Mouse (Mus musculus): ENCODE data around the gene Ddr1. TPM values are rescaled to one million over a fixed set of nuclear protein-coding genes. Genes with fewer than 3 reads are reported as not detected.

The Ddr1 gene
- total RNA-seq, 2 experiments from 2014 or later, result 49.0 to 51.5 TPM

- DNase-seq (ENCODE audit: low spot score in 2 of 2), result peak; percentile 88 to 90
These were observed 21.1 kb upstream of the Ddr1 start for GRCm38 (mm10) chr17:35725286-35726232.

GRCm38 (mm10) chr17:35721676-35722075 lies 17.3 kb upstream of the Ddr1 start:
- no peak for DNase-seq (ENCODE audit: low spot score in 2 of 2)

- DNase-seq (ENCODE audit: low spot score in 2 of 2), result peak; percentile 48 to 50
These were observed 15.9 kb upstream of the Ddr1 start for GRCm38 (mm10) chr17:35720340-35720727.

- no peak for DNase-seq (ENCODE audit: low spot score in 2 of 2)
These were observed 15.4 kb upstream of the Ddr1 start for GRCm38 (mm10) chr17:35719616-35720339.

- DNase-seq (ENCODE audit: low spot score in 2 of 2), result no peak
These were observed 12.7 kb upstream of the Ddr1 start for GRCm38 (mm10) chr17:35717080-35717479.

- DNase-seq (ENCODE audit: low spot score in 2 of 2), result no peak
These were observed 11.7 kb upstream of the Ddr1 start for GRCm38 (mm10) chr17:35716114-35716513.

GRCm38 (mm10) chr17:35710705-35711347 lies 6.4 kb upstream of the Ddr1 start:
- DNase-seq (ENCODE audit: low spot score in 2 of 2), result no peak

GRCm38 (mm10) chr17:35708611-35709010 lies 4.2 kb upstream of the Ddr1 start:
- no peak for DNase-seq (ENCODE audit: low spot score in 2 of 2)

- no peak for DNase-seq (ENCODE audit: low spot score in 2 of 2)
These were observed 3.5 kb upstream of the Ddr1 start for GRCm38 (mm10) chr17:35707929-35708328.

GRCm38 (mm10) chr17:35705836-35706235 lies 1.4 kb upstream of the Ddr1 start:
- DNase-seq (ENCODE audit: low spot score in 2 of 2), result peak; percentile 50 to 51

- DNase-seq (ENCODE audit: low spot score in 2 of 2), result no peak
These were observed 610 bp downstream of the Ddr1 start for GRCm38 (mm10) chr17:35703751-35704271.

- no peak for DNase-seq (ENCODE audit: low spot score in 2 of 2)
These were observed 1.4 kb downstream of the Ddr1 start for GRCm38 (mm10) chr17:35703065-35703464.

- no peak for DNase-seq (ENCODE audit: low spot score in 2 of 2)
These were observed 1.8 kb downstream of the Ddr1 start for GRCm38 (mm10) chr17:35702605-35703004.

- no peak for DNase-seq (ENCODE audit: low spot score in 2 of 2)
These were observed 2.4 kb downstream of the Ddr1 start for GRCm38 (mm10) chr17:35701978-35702461.

GRCm38 (mm10) chr17:35701203-35701977 lies 3.0 kb downstream of the Ddr1 start:
- no peak for DNase-seq (ENCODE audit: low spot score in 2 of 2)

- peak; percentile 73 to 83 for DNase-seq (ENCODE audit: low spot score in 2 of 2)
These were observed 4.0 kb downstream of the Ddr1 start for GRCm38 (mm10) chr17:35700371-35700961.

- DNase-seq (ENCODE audit: low spot score in 2 of 2), result peak; percentile 54 to 67
These were observed 4.5 kb downstream of the Ddr1 start for GRCm38 (mm10) chr17:35699919-35700318.

GRCm38 (mm10) chr17:35698501-35698883 lies 5.9 kb downstream of the Ddr1 start:
- DNase-seq (ENCODE audit: low spot score in 2 of 2), result no peak

- peak; percentile 47 to 58 for DNase-seq (ENCODE audit: low spot score in 2 of 2)
These were observed 6.5 kb downstream of the Ddr1 start for GRCm38 (mm10) chr17:35697759-35698500.

All from left cerebral cortex, adult 18-20 months (tissue).